Mouse (Mus musculus): ENCODE measurements at regions not wholly inside any gene's neighbourhood (a gene's known extent, or its start where the extent isn't known, plus 50 kb on each side); places are given as distances from the start of the nearest gene placed in this dataset.

DNA sequence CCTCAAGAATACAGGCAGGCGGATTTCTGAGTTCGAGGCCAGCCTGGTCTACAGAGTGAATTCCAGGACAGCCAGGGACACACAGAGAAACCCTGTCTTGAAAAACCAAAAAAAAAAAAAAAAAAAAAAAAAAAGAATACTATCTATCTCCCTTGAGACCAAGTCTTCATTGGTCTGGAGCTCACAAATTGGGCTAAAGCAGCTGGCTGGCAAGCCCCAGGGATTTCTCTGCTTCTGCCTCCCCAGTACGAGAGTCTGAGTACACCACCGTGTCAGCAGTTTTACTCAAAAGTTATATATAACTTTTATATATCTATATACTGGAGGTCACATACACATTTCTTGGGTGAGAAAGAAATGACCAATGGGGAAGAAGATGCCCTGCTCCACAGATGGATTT is 229.2 kb downstream of the Zfp36l1 start:
- TF ChIP-seq EP300 (IDR thresholded peaks at IDR 0.05; ENCODE audit: low read depth): no peak
- TF ChIP-seq CTCF (IDR thresholded peaks at IDR 0.05; ENCODE audit: low read depth): no peak
